Mouse (Mus musculus) neural tube, embryonic 11.5 days (tissue): ENCODE measurements around the gene Tmem129. TPM values are rescaled to one million over a fixed set of nuclear protein-coding genes. Genes with fewer than 3 reads are reported as not detected.
A peak's percentile ranks its signal among the peaks of the same experiment; 100 is the strongest.

Experiments used
- ATAC-seq: fragments of 200-750 bp; cut with Nextera tagmentation; 2 replicates; pipeline ENCODE4 v1.8.0; 2017; ENCODE audit warnings: moderate number of reproducible peaks, mild to moderate bottlenecking, moderate TSS enrichment, moderate library complexity; ENCODE audit not compliant: insufficient read depth, low FRiP score, low TSS enrichment
- DNase-seq: peaks from one replicate; pipeline ENCODE4 v3.0.0-alpha.2; 2015; ENCODE audit warnings: low spot score
- H3K27ac ChIP-seq: fragments of 300-500 bp; sonication (generic); 2 replicates; pipeline ENCODE4 v1.5.1; 2014; ENCODE audit warnings: low read depth, mild to moderate bottlenecking, low read length
- H3K27me3 ChIP-seq: fragments of 300-500 bp; sonication (generic); 2 replicates; pipeline ENCODE4 v1.6.1; 2014; ENCODE audit warnings: mild to moderate bottlenecking, low read length, mixed read lengths; ENCODE audit not compliant: control insufficient read depth, insufficient read depth
- H3K36me3 ChIP-seq: fragments of 300-500 bp; sonication (generic); 2 replicates; pipeline ENCODE4 v1.6.1; 2014; ENCODE audit warnings: mild to moderate bottlenecking, low read length, moderate library complexity, mixed read lengths; ENCODE audit not compliant: control insufficient read depth, insufficient read depth
- H3K4me1 ChIP-seq: fragments of 300-500 bp; sonication (generic); 2 replicates; pipeline ENCODE4 v1.6.1; 2014; ENCODE audit warnings: low read length, mixed read lengths; ENCODE audit not compliant: control insufficient read depth, insufficient read depth
- H3K4me2 ChIP-seq: fragments of 300-500 bp; sonication (generic); 2 replicates; pipeline ENCODE4 v1.6.1; 2014; ENCODE audit warnings: low read depth, mild to moderate bottlenecking, moderate library complexity
- H3K4me3 ChIP-seq: fragments of 300-500 bp; sonication (generic); 2 replicates; pipeline ENCODE4 v1.5.1; 2014; ENCODE audit warnings: low read depth, low read length
- H3K9ac ChIP-seq: fragments of 300-500 bp; sonication (generic); 2 replicates; pipeline ENCODE4 v1.6.1; 2014; ENCODE audit warnings: mild to moderate bottlenecking, low read length
- H3K9me3 ChIP-seq: fragments of 300-500 bp; sonication (generic); 2 replicates; pipeline ENCODE4 v1.6.1; 2016; ENCODE audit warnings: low read length; ENCODE audit not compliant: control insufficient read depth
- WGBS: fragments of 180-500 bp; shearing (Covaris S2); extraction: QIAGEN DNeasy Blood & Tissue Kit; methylation state at CpG from one replicate; pipeline ENCODE4 v1.1.7; 2014; 5-methylcytosine and 5-hydroxymethylcytosine counted together
- polyA plus RNA-seq: library from polyadenylated mRNA; unstranded; fragments of >200 nt; fragmentation: Nextera tagmentation; extraction: Ambion mirVana; gene quantifications from 2 replicates; pipeline ENCODE4 v1.2.1, GENCODE M21; 2014

Tmem129 gene
- polyA plus RNA-seq, 1 experiment from 2014 or later: 39.7 TPM

DNA sequence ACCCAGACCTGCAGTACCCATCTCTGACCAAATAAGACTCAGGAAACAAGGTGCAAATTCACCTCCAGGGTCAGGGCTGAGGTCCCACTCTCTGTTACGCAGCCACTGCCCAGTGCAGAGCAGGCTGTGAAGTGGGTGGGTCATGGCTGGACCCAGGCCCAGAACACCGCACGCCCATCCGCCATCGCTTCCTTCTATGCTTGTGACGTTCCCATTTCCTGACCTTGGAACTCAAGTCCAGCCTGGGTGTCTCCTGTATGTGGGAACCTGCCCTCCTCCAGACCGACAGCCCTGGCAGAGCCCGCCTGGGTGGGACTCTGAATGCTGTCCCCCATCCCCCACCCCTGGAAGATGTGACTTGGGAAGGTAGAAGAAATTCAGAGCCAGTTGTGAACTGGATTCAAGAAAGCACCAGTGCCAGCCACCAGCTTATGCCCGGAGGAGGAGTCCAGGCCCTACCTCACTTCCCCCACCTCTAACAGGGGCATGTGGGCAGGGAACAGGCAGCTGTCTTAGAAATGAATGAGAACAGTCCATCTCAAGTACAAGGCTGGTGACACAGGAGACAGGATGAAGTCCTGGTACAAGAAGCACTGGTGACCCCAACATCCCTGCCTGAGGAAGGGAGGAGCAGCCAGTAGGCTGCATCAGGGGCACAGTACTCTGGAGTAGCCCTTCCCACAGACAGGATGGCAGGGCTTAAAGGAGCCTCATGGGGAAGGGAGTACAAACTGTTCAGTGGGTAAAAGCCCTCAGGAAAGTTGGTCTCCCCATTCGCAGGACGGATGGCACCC is 31.8 kb upstream of the Tmem129 start:
- Histone ChIP-seq H3K27ac (peak overlapping the region; percentile 76), H3K4me3 (no peak overlapping the region), H3K27me3 (peaks cover 2% of the 10 kb centered on the region; the same call in 1 of the 2 replicates), H3K4me1 (peaks cover 53% of the 10 kb centered on the region), H3K9me3 (no peaks in the 10 kb centered on the region), H3K4me2 (peak overlapping the region; percentile 29), H3K9ac (no peak overlapping the region; the same call in 1 of the 2 replicates), H3K36me3 (no peaks in the 10 kb centered on the region)
- WGBS: 69% methylated on average over 11 of the region's 11 CpGs
- no peak; the same call in 1 of the 2 replicates for ATAC-seq
- DNase-seq: no peak

DNA sequence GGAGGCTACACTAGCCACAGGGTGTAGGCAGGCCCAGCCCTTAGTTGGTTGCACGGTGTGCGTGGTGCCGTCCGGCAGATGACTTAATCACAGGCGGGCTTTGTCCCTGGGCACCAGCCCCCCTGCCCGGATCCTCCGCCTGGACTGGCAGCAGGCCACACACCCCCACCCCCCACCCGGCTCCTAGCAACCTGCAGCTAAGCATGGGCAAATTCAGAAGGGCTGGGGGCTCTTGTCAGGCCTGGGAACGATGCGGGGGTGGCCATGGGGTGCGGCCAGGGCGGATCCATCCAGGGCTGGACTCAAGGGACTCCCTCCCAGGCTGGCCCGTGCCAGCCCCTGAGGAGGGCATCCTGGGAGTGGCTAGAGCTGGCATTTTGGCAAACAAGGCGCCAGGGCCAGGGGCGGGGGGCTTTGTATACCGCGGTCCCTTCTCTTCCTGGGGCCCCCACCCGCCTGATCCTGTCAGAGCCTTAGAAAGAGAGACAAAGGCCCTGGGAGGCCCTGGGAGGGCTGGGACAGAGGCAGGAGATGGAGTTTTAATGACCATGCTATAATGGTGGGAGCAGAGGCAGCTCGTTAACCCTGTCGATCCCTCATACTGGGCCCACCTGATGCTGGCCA is 31.1 kb upstream of the Tmem129 start:
- no peaks in the 10 kb centered on the region for H3K9me3 ChIP-seq
- ATAC-seq (peak; percentile 79), DNase-seq (peak; percentile 81)
- peaks cover 46% of the 10 kb centered on the region for H3K4me1 ChIP-seq
- 31% methylated on average over 20 of the region's 20 CpGs for WGBS
- peak overlapping the region; percentile 76 for H3K27ac ChIP-seq
- H3K4me3 ChIP-seq: peak overlapping the region; percentile 6; the same call in 1 of the 2 replicates
- H3K9ac ChIP-seq: peak overlapping the region; percentile 61
- peaks cover 2% of the 10 kb centered on the region; the same call in 1 of the 2 replicates for H3K27me3 ChIP-seq
- H3K4me2 ChIP-seq: peak overlapping the region; percentile 29
- H3K36me3 ChIP-seq: no peaks in the 10 kb centered on the region

DNA sequence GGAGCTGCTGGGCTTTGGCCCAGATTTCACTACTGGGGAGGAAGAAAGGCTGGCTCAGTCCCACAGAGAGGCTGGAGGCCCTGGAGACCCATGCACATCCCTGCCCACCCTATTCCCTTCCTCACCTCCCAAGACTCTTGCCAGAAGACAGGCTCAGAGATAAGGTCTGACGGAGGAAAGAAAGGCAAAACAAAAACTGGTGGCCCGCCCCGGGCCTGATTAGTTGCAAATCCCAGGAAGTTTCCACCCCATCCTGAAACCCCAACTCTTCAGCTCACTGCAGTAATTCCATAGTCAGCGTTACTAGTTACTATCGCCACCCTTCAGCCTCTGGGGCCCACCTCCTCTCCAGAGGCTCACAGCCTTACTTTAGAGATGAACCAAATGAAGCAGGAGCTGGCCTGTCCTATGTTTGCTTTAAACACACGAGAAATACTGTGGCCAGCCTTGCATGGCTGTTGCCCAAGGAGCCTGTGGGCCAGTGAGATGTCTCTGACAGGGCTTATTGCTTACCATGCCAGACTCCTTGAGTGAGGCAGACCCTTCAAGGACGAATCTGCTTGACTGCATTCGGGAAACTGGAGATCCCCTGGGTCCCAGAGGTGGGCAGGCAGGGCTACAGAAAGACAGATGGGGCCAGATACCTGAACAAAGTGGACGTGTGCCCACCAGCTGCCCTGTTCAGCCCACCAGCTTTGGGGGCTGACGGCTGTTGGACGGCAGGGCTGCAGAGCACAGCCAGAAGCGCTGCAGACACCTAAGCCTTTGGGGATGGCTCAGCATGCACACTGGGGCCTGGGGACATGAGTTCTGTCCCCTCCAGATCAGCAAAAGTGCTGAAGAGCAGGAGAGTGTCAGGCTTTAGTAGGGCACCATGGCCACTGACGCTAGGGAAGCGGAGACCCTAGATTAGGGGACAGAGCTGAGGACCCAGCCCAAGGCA is 30.3 kb upstream of the Tmem129 start:
- peak overlapping the region; percentile 76 for H3K27ac ChIP-seq
- H3K4me2 ChIP-seq: peak overlapping the region; percentile 29; the same call in 1 of the 2 replicates
- DNase-seq (no peak), ATAC-seq (no peak)
- peak overlapping the region; percentile 61 for H3K9ac ChIP-seq
- H3K9me3 ChIP-seq: no peaks in the 10 kb centered on the region
- peaks cover 42% of the 10 kb centered on the region for H3K4me1 ChIP-seq
- 63% methylated on average over 14 of the region's 14 CpGs for WGBS
- no peaks in the 10 kb centered on the region for H3K36me3 ChIP-seq
- H3K4me3 ChIP-seq: no peak overlapping the region
- no peaks in the 10 kb centered on the region for H3K27me3 ChIP-seq

DNA sequence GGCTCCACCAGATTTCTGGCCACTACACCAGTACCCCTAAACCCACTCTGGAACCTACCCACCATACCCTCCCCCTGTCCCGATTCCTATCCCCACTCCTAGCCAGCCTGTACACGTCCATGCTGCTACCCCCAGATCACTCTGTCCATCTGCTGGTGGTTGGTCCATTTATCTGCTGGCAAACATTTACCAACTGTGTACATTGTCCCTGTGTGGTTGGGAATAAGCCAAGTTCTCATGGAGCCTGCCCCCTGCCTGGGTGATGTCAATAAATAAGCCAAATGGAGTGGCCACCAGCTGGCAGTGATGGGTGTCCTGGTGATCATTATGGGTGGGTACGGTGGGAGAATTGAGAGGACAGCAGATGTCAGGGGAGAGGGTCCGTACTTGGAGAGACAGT is 28.9 kb upstream of the Tmem129 start:
- no peak overlapping the region for H3K27ac ChIP-seq
- no peaks in the 10 kb centered on the region for H3K9me3 ChIP-seq
- no peak overlapping the region for H3K4me3 ChIP-seq
- no peaks in the 10 kb centered on the region for H3K36me3 ChIP-seq
- no peak overlapping the region for H3K9ac ChIP-seq
- ATAC-seq (no peak), DNase-seq (no peak)
- no peaks in the 10 kb centered on the region for H3K27me3 ChIP-seq
- H3K4me1 ChIP-seq: peaks cover 29% of the 10 kb centered on the region
- WGBS: 72% methylated on average over 4 of the region's 4 CpGs
- H3K4me2 ChIP-seq: no peak overlapping the region

DNA sequence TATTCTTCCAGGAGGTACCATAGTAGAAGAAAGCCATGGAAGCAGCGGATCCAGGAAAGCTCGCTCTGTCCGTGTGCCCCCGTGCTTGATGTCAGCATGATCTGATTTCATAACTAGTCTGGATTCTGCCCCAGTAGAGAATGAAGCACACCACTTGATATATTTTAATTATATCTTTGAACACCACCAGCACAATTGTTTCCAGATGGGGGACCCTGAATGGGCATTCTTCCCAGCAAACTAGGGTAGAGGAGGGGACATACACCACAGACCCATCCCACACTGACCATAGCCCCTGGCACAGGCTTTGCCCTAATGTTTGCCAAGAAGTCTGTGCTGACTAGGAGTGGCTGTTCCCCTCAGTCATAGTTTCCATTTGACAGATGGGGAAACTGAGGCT is 26.7 kb upstream of the Tmem129 start:
- no peak overlapping the region for H3K4me2 ChIP-seq
- no peaks in the 10 kb centered on the region for H3K9me3 ChIP-seq
- H3K27me3 ChIP-seq: no peaks in the 10 kb centered on the region
- H3K9ac ChIP-seq: no peak overlapping the region
- no peak for ATAC-seq
- DNase-seq: no peak
- H3K36me3 ChIP-seq: no peaks in the 10 kb centered on the region
- no peak overlapping the region for H3K4me3 ChIP-seq
- 96% methylated on average over 4 of the region's 4 CpGs for WGBS
- no peak overlapping the region for H3K27ac ChIP-seq
- H3K4me1 ChIP-seq: peaks cover 15% of the 10 kb centered on the region

DNA sequence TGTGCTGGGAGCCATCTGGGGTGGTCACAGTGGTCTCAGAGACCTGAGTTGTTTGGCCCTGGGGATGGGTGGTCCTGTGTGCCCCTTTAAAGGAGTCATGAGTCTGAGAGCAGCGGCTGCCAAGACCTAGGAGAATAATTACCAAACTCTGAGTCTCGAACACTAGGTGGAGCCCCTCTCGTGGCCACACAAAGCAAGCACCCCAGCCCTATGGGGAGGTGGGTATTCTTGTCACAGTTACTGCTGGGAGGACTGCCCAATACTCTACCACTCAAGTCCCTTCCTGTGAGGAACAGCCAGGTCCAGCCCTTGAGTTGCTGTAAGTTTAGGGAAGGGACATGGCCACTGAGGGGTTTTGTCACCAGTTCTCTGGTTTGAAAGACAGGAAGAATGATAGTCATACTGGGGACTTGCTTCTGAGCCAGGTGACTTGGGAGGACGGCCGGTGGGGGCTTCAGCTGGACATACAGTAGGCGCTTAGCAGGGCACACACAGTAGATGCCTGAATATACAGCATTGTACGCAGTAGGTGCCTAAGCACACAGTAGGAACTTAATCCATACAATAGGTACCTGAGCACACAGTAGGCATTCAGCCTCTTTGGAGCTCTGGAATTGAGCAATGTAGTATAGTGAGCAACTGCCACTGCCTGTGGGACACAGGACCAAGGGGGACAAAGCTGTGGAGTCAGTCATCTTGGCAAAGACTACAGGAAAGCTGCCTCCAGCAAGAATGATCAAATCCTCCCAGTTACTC is 25.9 kb upstream of the Tmem129 start:
- H3K4me1 ChIP-seq: peaks cover 6% of the 10 kb centered on the region; the same call in 1 of the 2 replicates
- no peaks in the 10 kb centered on the region for H3K27me3 ChIP-seq
- H3K27ac ChIP-seq: no peak overlapping the region
- no peaks in the 10 kb centered on the region for H3K9me3 ChIP-seq
- H3K4me2 ChIP-seq: no peak overlapping the region
- no peak overlapping the region for H3K4me3 ChIP-seq
- DNase-seq: peak; percentile 59
- ATAC-seq: peak; percentile 26; the same call in 1 of the 2 replicates
- H3K36me3 ChIP-seq: no peaks in the 10 kb centered on the region
- H3K9ac ChIP-seq: 0 out of 2 replicates have a peak overlapping the region, but pooled peaks have one; percentile 14
- WGBS: 51% methylated on average over 7 of the region's 7 CpGs

DNA sequence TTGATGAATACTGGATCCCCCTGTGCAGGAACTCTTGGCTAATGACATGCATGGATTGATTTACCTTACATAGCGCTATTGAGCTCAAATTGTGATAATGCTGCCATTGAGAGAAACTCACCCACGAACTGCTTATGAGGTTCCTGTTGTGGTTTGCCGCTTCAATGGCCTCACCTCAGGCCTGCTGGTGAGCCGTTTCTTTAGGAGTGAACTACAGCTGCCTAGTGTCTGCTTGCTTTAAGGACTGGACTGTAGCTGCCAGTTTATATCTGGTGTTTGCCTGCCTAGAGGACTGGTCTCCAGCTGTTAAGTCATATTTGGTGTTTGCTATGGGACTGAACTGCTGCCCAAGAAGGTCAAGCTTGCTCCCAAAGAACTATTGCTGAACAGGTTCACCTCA is 24.7 kb upstream of the Tmem129 start:
- Histone ChIP-seq H3K27me3 (no peaks in the 10 kb centered on the region), H3K36me3 (no peaks in the 10 kb centered on the region), H3K4me3 (no peak overlapping the region), H3K9me3 (no peaks in the 10 kb centered on the region), H3K4me2 (no peak overlapping the region), H3K4me1 (0 out of 2 replicates have a peak, but pooled peaks cover 4% of the 10 kb centered on the region), H3K9ac (no peak overlapping the region), H3K27ac (no peak overlapping the region)
- no peak for DNase-seq
- no peak for ATAC-seq
- 82% methylated on average over 4 of the region's 4 CpGs for WGBS
